Mouse (Mus musculus) MEL (cell line): ENCODE results near the gene Tub. TPM values are rescaled to one million over a fixed set of nuclear protein-coding genes. Genes with fewer than 3 reads are reported as not detected.

ENCODE experiments used
- DNase-seq: peaks from one replicate; pipeline ENCODE4 v3.0.0; 2011; ENCODE audit warnings: low read depth, low spot score
- H3K27ac ChIP-seq: 2 replicates; pipeline ENCODE4 v1.5.1; 2012; ENCODE audit warnings: low read depth, mild to moderate bottlenecking, control low read depth, low read length, moderate library complexity; ENCODE audit not compliant: control insufficient read depth
- H3K27me3 ChIP-seq, 2 experiments: fragments of 150-350 bp in 1 of 2; sonication (generic) in 1 of 2; 2 replicates each; pipeline ENCODE4 v1.6.1; 2012; ENCODE audit warnings: low read length in 2 of 2, mild to moderate bottlenecking in 2 of 2, improper control_type of control experiment in 1 of 2, moderate library complexity in 1 of 2; ENCODE audit not compliant: insufficient read depth in 2 of 2, control insufficient read depth in 1 of 2
- H3K36me3 ChIP-seq, 2 experiments: 2 replicates each; pipeline ENCODE4 v1.6.1; 2012 to 2014; ENCODE audit warnings: low read length in 2 of 2, improper control_type of control experiment in 1 of 2, inconsistent platforms in 1 of 2, mild to moderate bottlenecking in 1 of 2; ENCODE audit not compliant: insufficient read depth in 2 of 2, control insufficient read depth in 1 of 2
- H3K4me1 ChIP-seq, 2 experiments: fragments of 150-350 bp in 1 of 2; sonication (generic) in 1 of 2; 2 replicates each; pipeline ENCODE4 v1.6.1; 2012; ENCODE audit warnings: low read length in 2 of 2, improper control_type of control experiment in 1 of 2, mild to moderate bottlenecking in 1 of 2; ENCODE audit not compliant: insufficient read depth in 2 of 2, control insufficient read depth in 1 of 2
- H3K4me3 ChIP-seq, 2 experiments: fragments of 150-350 bp in 1 of 2; sonication (generic) in 1 of 2; 2 replicates each; pipeline ENCODE4 v1.5.1; 2012; ENCODE audit warnings: low read depth in 2 of 2, low read length in 2 of 2, mild to moderate bottlenecking in 2 of 2, moderate library complexity in 2 of 2, control low read depth in 1 of 2, improper control_type of control experiment in 1 of 2; ENCODE audit not compliant: control insufficient read depth in 1 of 2, insufficient read depth in 1 of 2
- H3K79me2 ChIP-seq: 2 replicates; pipeline ENCODE4 v1.6.1; 2012; ENCODE audit warnings: mild to moderate bottlenecking, low read length, moderate library complexity; ENCODE audit not compliant: control insufficient read depth, poor library complexity, insufficient read depth
- H3K9ac ChIP-seq: 2 replicates; pipeline ENCODE4 v1.6.1; 2012; ENCODE audit warnings: low read depth, mild to moderate bottlenecking, control low read depth, low read length, moderate library complexity; ENCODE audit not compliant: control insufficient read depth, poor library complexity, severe bottlenecking
- H3K9me3 ChIP-seq: fragments of 150-350 bp; sonication (generic); replicated peaks from 2 replicates; pipeline ENCODE4 v1.6.1; 2012; ENCODE audit warnings: mild to moderate bottlenecking, low read length, improper control_type of control experiment, moderate library complexity; ENCODE audit not compliant: insufficient read depth
- CHD2 ChIP-seq: IDR thresholded peaks from 2 replicates; pipeline ENCODE4 v1.6.1; 2011; ENCODE audit warnings: low read length, improper control_type of control experiment
- ELF1 ChIP-seq: IDR thresholded peaks from 2 replicates; pipeline ENCODE4 v1.6.1; 2014; ENCODE audit warnings: low read depth, mild to moderate bottlenecking, inconsistent platforms, low read length, improper control_type of control experiment, moderate library complexity
- ETS1 ChIP-seq: IDR thresholded peaks from 2 replicates; pipeline ENCODE4 v1.6.1; 2012; ENCODE audit warnings: low read depth, mild to moderate bottlenecking, inconsistent platforms, low read length, improper control_type of control experiment, moderate library complexity
- GATA1 ChIP-seq: IDR thresholded peaks from 2 replicates; pipeline ENCODE4 v1.6.1; 2011; ENCODE audit warnings: low read depth, low read length, improper control_type of control experiment
- KAT2A ChIP-seq: conservative IDR thresholded peaks from 2 replicates; pipeline ENCODE4 v1.6.1; 2012; ENCODE audit warnings: low read depth, low read length, improper control_type of control experiment, inconsistent platforms
- MAFK ChIP-seq: IDR thresholded peaks from 2 replicates; pipeline ENCODE4 v1.6.1; 2011; ENCODE audit warnings: low read depth, mild to moderate bottlenecking, low read length, improper control_type of control experiment, borderline replicate concordance
- MAX ChIP-seq: IDR thresholded peaks from 2 replicates; pipeline ENCODE4 v1.6.1; 2011; ENCODE audit warnings: low read length, improper control_type of control experiment
- MAZ ChIP-seq: IDR thresholded peaks from 2 replicates; pipeline ENCODE4 v1.6.1; 2012; ENCODE audit warnings: low read depth, mild to moderate bottlenecking, inconsistent platforms, low read length, improper control_type of control experiment
- MEF2A ChIP-seq: IDR thresholded peaks from 2 replicates; pipeline ENCODE4 v1.6.1; 2014; ENCODE audit warnings: low read depth, mild to moderate bottlenecking, inconsistent platforms, low read length, improper control_type of control experiment; ENCODE audit not compliant: poor library complexity, insufficient replicate concordance, severe bottlenecking; ENCODE audit errors: extremely low read depth
- MXI1 ChIP-seq: IDR thresholded peaks from 2 replicates; pipeline ENCODE4 v1.6.1; 2011; ENCODE audit warnings: mild to moderate bottlenecking, low read depth, low read length, improper control_type of control experiment
- MYB ChIP-seq: IDR thresholded peaks from 2 replicates; pipeline ENCODE4 v1.6.1; 2011; ENCODE audit warnings: mild to moderate bottlenecking, low read depth, low read length, improper control_type of control experiment
- MYC ChIP-seq: IDR thresholded peaks from 2 replicates; pipeline ENCODE4 v1.6.1; 2011; ENCODE audit warnings: low read depth, mild to moderate bottlenecking, low read length, improper control_type of control experiment, moderate library complexity
- NELFE ChIP-seq: IDR thresholded peaks from 2 replicates; pipeline ENCODE4 v1.6.1; 2011; ENCODE audit warnings: low read depth, low read length, improper control_type of control experiment
- NRF1 ChIP-seq: IDR thresholded peaks from 2 replicates; pipeline ENCODE4 v1.6.1; 2014; ENCODE audit warnings: low read depth, mild to moderate bottlenecking, inconsistent platforms, low read length, improper control_type of control experiment, moderate library complexity; ENCODE audit not compliant: poor library complexity, insufficient read depth, severe bottlenecking
- POLR2AphosphoS2 ChIP-seq: IDR thresholded peaks from 2 replicates; pipeline ENCODE4 v1.6.1; 2011; ENCODE audit warnings: low read length, improper control_type of control experiment
- RCOR1 ChIP-seq: IDR thresholded peaks from 2 replicates; pipeline ENCODE4 v1.6.1; 2012; ENCODE audit warnings: low read depth, mild to moderate bottlenecking, inconsistent platforms, low read length, improper control_type of control experiment
- SIN3A ChIP-seq: IDR thresholded peaks from 2 replicates; pipeline ENCODE4 v1.6.1; 2012; ENCODE audit warnings: low read length, improper control_type of control experiment, inconsistent platforms
- TAL1 ChIP-seq: IDR thresholded peaks from 2 replicates; pipeline ENCODE4 v1.6.1; 2012; ENCODE audit warnings: mild to moderate bottlenecking, inconsistent platforms, low read length, moderate library complexity, mixed read lengths
- TBP ChIP-seq: IDR thresholded peaks from 2 replicates; pipeline ENCODE4 v1.8.0; 2011; ENCODE audit warnings: low read depth, low read length, improper control_type of control experiment
- TCF12 ChIP-seq: IDR thresholded peaks from 2 replicates; pipeline ENCODE4 v1.6.1; 2014; ENCODE audit warnings: low read depth, mild to moderate bottlenecking, inconsistent platforms, low read length, improper control_type of control experiment, moderate library complexity
- UBTF ChIP-seq: IDR thresholded peaks from 2 replicates; pipeline ENCODE4 v1.6.1; 2012; ENCODE audit warnings: low read depth, mild to moderate bottlenecking, inconsistent platforms, low read length, improper control_type of control experiment, moderate library complexity, borderline replicate concordance; ENCODE audit not compliant: insufficient read depth
- USF1 ChIP-seq: IDR thresholded peaks from 2 replicates; pipeline ENCODE4 v1.6.1; 2014; ENCODE audit warnings: low read depth, mild to moderate bottlenecking, inconsistent platforms, low read length, improper control_type of control experiment, moderate library complexity
- USF2 ChIP-seq, 2 experiments: IDR thresholded peaks; 2 replicates each; pipeline ENCODE4 v1.6.1; 2011 to 2012; ENCODE audit warnings: improper control_type of control experiment in 2 of 2, low read length in 2 of 2, borderline replicate concordance in 1 of 2, inconsistent platforms in 1 of 2, low read depth in 1 of 2, mild to moderate bottlenecking in 1 of 2; ENCODE audit not compliant: insufficient read depth in 1 of 2
- ZMIZ1 ChIP-seq: IDR thresholded peaks from 2 replicates; pipeline ENCODE4 v1.6.1; 2012; ENCODE audit warnings: low read depth, mild to moderate bottlenecking, inconsistent platforms, low read length, improper control_type of control experiment, moderate library complexity
- ZNF384 ChIP-seq: IDR thresholded peaks from 2 replicates; pipeline ENCODE4 v1.6.1; 2012; ENCODE audit warnings: low read depth, mild to moderate bottlenecking, inconsistent platforms, low read length, improper control_type of control experiment
- polyA plus RNA-seq, 2 experiments: library from polyadenylated mRNA; stranded (reverse) in 1 of 2; unstranded in 1 of 2; fragments of >175 nt in 1 of 2; fragments of >200 nt in 1 of 2; gene quantifications; 2 replicates each; pipeline versions ENCODE4 v1.2.1 to v1.2.4; 2012; ENCODE audit warnings: low replicate concordance in 2 of 2, low read depth in 1 of 2; ENCODE audit not compliant: insufficient read length in 2 of 2, insufficient read depth in 1 of 2, missing spikeins in 1 of 2
- total RNA-seq: library from RNA; depleted of rRNA; stranded (reverse); fragments of 300-350 nt; gene quantifications from 2 replicates; pipeline ENCODE4 v1.2.3, GENCODE M21; 2012

The Tub gene
- total and polyA plus RNA-seq, 3 experiments: not detected

DNA sequence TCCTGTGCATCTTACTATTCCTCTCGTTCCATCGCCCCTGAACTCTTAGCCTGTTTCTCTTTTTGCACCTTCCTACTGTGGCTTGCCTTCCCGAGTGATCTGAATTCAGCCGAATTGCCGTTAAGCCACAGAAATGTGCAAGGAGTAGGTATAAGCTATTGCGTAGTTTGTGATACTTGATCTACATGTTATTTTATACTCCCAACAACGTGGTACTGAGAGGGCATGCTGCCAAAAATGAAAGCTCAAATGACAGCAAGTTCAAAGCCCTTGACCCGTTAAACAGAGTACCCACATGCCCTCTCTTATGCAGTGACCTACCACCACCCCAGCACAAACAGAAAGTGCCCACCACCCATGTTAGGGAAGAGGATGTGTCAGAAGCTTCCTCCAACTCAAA is 15.3 kb upstream of the Tub start:
- peak overlapping the region; percentile 51 for H3K27ac ChIP-seq
- peak overlapping the region; percentile 98 for H3K9ac ChIP-seq
- peaks cover 5 to 16% of the 10 kb centered on the region in 2 experiments for H3K36me3 ChIP-seq
- H3K4me1 ChIP-seq: peaks cover 4 to 12% of the 10 kb centered on the region in 2 experiments; a peak in 3 of 4 replicates
- peaks cover 22% of the 10 kb centered on the region for H3K79me2 ChIP-seq
- H3K27me3 ChIP-seq: no peaks in the 10 kb centered on the region
- peak overlapping the region; percentile 97 to 100 for H3K4me3 ChIP-seq
- peak; percentile 39 for DNase-seq
- peak; percentile 47; the same call in 1 of the 2 replicates for TF ChIP-seq MAX
- no peak for TF ChIP-seq MXI1
- H3K9me3 ChIP-seq: no peaks in the 10 kb centered on the region

DNA sequence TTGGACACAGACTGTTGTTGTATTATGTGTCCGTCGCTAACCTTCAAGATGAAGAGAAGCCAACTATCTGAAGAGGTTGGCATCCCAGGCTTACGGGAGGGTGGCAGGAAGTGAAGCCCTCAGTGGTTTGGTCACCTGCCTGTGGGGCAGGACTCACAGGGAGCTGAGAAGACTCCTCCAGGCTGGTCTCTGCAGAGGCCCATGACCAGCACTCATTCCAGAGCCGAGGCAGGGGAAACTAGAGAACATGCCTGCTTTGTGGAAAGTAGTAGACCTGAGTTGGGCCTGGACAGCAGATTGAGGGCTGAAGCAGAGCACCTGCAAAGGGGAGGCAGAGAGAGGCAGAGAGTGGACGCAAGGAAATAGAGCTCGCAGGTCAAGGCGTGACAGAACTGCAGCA is 14.7 kb upstream of the Tub start:
- peaks cover 22% of the 10 kb centered on the region for H3K79me2 ChIP-seq
- peak overlapping the region; percentile 97 to 100 for H3K4me3 ChIP-seq
- H3K36me3 ChIP-seq: peaks cover 5 to 16% of the 10 kb centered on the region in 2 experiments
- H3K9me3 ChIP-seq: no peaks in the 10 kb centered on the region
- no peak for TF ChIP-seq MYB
- no peak for TF ChIP-seq NRF1
- TF ChIP-seq GATA1: no peak
- TF ChIP-seq TCF12: no peak
- TF ChIP-seq MEF2A: no peak
- no peak for TF ChIP-seq USF1
- TF ChIP-seq ZMIZ1: no peak
- no peak for TF ChIP-seq NELFE
- no peak for TF ChIP-seq UBTF
- TF ChIP-seq SIN3A: no peak
- TF ChIP-seq ETS1: no peak
- no peak for TF ChIP-seq ELF1
- TF ChIP-seq TBP: no peak
- TF ChIP-seq, all 39 proteins: peak for 0
- DNase-seq: no peak
- no peaks in the 10 kb centered on the region for H3K27me3 ChIP-seq
- H3K27ac ChIP-seq: no peak overlapping the region
- peak overlapping the region; percentile 98 for H3K9ac ChIP-seq
- peaks cover 4 to 10% of the 10 kb centered on the region in 2 experiments; a peak in 3 of 4 replicates for H3K4me1 ChIP-seq

DNA sequence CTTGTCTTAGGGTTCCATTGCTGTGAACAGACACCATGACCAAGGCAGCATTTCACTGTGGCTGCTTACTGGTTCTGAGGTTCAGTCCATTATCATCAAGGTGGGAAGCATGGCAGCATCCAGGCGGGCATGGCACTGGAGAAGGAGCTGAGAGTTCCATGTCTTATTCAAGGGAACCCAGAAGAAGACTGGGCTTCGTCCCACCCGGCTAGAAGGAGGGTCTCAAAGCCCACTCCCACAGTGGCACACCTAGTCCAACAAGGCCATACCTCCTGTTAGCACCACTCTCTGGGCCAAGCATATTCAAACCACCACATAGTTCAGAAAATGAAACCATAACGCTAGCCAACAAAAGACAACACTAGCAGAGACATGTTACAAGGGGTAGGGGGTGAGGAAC is 13.5 kb upstream of the Tub start:
- no peaks in the 10 kb centered on the region for H3K27me3 ChIP-seq
- no peak overlapping the region for H3K27ac ChIP-seq
- H3K79me2 ChIP-seq: peaks cover 22% of the 10 kb centered on the region
- H3K9ac ChIP-seq: no peak overlapping the region
- peaks cover 5 to 18% of the 10 kb centered on the region in 2 experiments for H3K36me3 ChIP-seq
- H3K4me1 ChIP-seq: peaks cover 4 to 6% of the 10 kb centered on the region in 2 experiments; a peak in 3 of 4 replicates
- DNase-seq: no peak
- no peaks in the 10 kb centered on the region for H3K9me3 ChIP-seq
- H3K4me3 ChIP-seq: no peak overlapping the region
- no peak for TF ChIP-seq USF2 (IDR thresholded peaks at IDR 0.05; ENCODE audit: borderline replicate concordance in 1 of 2, insufficient read depth in 1 of 2, low read depth in 1 of 2, low read length in 2 of 2)
- TF ChIP-seq RCOR1: no peak
- no peak for TF ChIP-seq USF1
- TF ChIP-seq ZMIZ1: no peak
- TF ChIP-seq CHD2: no peak
- no peak for TF ChIP-seq TAL1
- no peak for TF ChIP-seq ZNF384
- no peak for TF ChIP-seq UBTF
- no peak for TF ChIP-seq NRF1
- TF ChIP-seq MYC: no peak
- TF ChIP-seq MAFK: no peak
- no peak for TF ChIP-seq POLR2AphosphoS2
- TF ChIP-seq KAT2A: no peak
- no peak for TF ChIP-seq NELFE
- TF ChIP-seq MAZ: no peak
- no peak for TF ChIP-seq MEF2A
